Mouse (Mus musculus): ENCODE data around the gene Tns3. TPM values are rescaled to one million over a fixed set of nuclear protein-coding genes. Genes with fewer than 3 reads are reported as not detected.

Tns3 gene
- total RNA-seq, 2 experiments from 2014 or later: 19.5 to 21.4 TPM

DNA sequence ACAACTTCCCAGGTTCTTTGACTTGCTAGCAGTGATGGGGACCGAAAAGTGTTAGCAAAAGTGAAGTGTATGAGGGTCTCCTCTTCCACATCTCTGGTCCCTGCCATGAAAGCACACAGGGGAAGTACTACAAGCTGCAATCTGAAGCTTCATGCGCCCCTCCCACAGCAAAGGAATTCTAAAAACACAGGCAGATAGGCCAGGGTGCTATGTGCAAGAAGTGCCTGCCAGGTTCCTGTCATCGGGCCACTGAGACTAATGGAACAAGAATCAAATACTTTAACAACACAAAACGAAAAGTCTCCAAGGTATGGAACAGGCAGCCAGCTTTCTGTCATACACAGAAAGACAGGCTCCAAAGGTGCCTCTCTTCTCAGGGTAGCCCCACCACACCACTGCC, 177.8 kb downstream of the Tns3 start:
- intact Hi-C loops (cut with DNase I): no loop called here

DNA sequence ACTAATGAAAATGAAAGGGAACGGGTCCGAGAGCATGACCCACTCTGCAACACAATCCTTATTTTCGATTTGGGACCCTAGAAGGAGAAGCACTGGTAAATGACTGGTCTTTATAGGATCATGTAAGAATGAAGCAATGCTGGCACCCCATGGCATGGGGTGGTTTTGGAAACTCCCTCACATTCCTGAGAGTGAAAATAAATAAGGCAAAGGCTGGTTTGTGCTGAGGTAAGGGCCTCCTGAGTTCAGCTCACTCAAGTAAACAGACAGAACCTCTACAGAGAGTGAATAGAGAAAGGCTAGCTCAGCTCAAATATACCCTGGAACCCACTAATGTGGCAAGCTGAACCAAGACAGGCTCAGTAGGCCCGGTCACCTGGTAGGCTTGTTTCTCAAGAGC, 179.8 kb downstream of the Tns3 start:
- intact Hi-C loops (cut with DNase I): no loop called here

More for the DNA sequence above, 177.8 kb downstream of the Tns3 start:
- DNase-seq: no peak

DNA sequence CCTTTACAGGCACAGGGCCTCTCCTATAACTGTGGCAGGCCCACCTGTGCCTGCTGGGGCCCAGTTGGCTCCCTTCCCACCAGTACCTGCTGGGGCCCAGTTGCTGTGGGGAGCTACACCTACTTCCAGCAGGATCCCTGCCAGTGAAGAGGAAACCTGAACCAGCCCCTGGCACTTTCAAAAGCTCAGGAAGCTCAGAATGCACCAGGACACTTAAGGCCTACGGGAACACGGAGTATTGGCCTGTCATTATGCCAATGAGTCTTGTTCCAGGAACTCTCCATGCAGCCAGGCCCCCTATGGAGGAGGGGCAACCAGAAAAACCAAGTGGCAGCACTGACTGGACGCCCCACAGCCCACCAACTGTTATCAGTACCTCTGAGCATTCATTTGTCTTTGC, 181.6 kb downstream of the Tns3 start:
- intact Hi-C loops (cut with DNase I): no loop called here
- no peak for DNase-seq

More for the DNA sequence above, 179.8 kb downstream of the Tns3 start:
- DNase-seq: no peak

DNA sequence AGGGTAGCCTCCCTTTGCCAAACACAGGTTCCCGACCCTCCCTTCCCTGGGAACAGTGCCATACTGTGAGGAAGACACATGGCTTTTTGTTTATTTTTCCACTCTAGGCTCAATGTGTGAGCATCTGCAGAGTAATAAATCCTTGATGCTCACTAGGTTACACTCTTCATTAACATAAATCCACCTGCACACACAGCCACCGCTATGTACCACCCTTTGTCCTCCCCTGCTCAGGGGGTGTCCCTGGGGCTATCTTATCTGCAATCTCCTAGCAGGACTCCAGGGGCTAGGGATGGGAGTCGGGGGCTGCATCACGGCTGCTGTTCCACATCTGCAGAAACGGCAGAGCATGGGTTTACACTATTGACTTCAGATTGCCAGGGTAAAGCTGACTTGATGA, 182.4 kb downstream of the Tns3 start:
- intact Hi-C loops (cut with DNase I): no loop called here
- DNase-seq: no peak

DNA sequence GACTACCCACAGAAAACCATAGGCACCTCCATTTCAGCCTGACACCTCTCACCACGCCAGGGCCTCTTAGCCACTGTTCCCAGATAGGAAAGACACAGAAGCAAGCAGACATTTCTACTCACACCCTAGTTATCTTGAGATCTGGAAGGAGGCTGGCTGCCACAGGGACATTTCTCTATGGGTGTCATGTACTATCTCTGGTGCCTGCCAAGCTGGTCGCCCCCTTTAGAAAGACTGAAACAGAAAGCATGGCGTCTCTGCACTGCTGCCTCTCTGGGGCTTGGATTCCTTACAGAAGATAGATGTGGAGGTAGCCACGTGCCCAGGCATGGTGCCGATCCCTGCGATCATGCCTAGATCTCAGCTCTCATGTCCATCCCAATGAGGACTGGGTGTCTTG, 182.8 kb downstream of the Tns3 start:
- intact Hi-C loops (cut with DNase I): no loop called here
- DNase-seq: no peak

DNA sequence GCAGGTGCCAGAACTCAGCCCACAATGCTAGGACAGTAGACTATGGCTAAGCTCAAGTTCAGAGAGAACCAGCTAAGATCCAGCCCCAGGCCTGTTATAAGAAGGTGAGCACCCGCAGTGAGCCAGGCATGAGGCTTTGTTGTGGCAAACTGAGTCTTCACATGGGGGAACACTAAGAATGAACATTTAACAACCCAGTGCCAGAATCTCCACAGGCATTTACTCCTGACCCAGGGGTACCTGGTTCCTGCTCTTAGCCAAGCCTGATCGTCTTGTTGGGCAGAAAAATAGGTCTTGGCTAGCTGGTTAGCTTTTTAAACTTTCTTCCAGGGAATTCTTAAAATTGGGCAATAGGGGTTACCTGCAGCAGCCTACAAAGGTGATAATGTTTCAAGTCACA, 184.5 kb downstream of the Tns3 start:
- intact Hi-C loops (cut with DNase I): no loop called here
- no peak for DNase-seq

DNA sequence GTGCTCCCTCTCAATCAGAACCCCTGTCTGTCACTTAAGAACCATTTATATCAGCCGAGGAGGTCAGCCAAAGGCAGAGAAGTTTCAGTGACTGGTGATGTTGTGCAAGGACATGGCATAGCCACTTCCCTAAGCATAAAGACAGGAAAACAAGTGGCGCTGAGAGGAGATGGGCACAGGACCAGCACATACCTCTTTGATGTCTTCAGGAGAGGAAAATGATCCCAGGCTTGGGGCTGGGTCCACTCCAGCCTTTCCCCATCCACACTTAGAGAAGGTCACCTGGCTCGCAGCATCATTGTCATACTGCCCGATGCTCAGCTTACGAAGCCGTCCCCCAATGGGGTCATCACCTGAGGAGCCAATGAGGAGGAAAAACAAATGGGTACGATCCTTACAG, 185.0 kb downstream of the Tns3 start:
- DNase-seq: no peak
- intact Hi-C loops (cut with DNase I): no loop called here

DNA sequence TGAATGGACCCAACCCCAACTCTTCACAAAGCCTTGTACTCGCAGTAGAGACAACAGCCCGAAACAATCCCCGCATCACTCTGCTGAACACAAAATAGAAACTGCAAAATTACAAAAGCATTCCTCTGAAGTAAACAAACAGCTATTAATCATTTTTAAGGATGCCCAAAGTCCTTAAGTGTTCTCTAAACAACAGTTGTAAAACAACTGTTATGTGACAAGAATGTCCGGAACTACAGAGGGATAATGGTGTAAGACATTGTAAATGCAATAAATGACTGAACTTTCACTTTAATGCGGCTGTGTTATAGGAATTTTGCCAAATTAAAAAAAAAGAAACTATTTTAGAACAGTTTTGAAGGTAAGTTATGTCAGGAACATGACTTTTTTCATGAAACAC, 190.7 kb downstream of the Tns3 start:
- intact Hi-C loops (cut with DNase I): no loop called here
- no peak for DNase-seq

DNA sequence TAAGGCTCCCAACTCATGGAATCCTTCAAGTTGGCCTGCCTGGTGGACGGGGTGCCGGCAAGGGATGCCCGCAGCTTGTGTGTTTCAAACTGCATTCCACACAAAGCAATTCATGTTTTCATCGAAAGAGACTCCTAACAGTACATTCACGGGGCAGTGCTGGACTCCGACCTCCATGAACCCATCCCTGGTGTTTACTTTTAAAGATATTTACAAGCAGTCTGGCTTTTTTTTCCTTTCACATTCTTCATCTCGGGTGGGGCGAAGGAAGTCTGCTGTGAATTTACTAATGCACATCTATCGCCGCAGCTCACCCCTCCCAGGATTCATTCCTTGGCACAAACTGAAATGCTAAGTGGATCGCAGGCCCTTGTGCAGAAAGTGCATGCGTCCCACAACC, 191.9 kb downstream of the Tns3 start:
- DNase-seq: no peak
- intact Hi-C loops (cut with DNase I): no loop called here

DNA sequence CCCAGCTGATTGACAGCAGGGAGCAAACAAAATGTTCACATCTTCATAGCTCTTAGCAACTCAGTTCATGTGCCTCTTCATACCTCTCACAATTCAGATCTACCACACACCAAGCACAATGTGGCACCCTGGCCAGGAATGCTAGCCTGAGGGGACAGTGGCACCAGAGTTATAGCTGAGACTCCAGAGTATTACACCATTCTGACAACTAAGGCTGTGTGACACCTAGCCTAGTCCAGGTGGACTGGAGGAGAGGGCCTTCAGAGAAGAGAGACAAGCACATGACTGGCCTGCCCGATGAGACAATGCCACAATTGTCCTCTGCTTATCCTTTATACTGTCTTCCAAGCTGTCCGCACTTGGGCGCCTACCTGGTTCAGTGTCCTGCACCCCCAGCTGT, 192.8 kb downstream of the Tns3 start:
- intact Hi-C loops (cut with DNase I): no loop called here
- DNase-seq: no peak

DNA sequence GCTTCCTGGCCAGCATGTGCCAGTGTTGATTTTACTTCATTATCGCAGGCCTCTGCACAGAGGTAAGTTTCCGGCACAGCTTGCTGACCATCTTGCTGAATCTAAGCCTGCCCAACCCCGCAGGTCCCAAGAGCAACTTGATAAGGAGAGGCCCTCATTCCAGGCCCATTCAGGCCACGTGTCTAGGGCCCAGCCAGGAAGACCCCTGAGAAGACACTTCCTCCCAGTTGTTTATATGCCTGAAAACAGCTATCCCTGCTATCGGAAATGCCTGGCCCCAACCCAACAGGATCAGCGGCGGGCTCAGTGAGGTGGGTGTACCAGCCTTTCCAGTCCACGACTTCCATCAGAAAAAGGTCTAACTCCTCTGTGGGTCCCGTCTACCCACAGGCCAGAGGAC, 194.8 kb downstream of the Tns3 start:
- DNase-seq: no peak
- intact Hi-C loops (cut with DNase I): no loop called here

DNA sequence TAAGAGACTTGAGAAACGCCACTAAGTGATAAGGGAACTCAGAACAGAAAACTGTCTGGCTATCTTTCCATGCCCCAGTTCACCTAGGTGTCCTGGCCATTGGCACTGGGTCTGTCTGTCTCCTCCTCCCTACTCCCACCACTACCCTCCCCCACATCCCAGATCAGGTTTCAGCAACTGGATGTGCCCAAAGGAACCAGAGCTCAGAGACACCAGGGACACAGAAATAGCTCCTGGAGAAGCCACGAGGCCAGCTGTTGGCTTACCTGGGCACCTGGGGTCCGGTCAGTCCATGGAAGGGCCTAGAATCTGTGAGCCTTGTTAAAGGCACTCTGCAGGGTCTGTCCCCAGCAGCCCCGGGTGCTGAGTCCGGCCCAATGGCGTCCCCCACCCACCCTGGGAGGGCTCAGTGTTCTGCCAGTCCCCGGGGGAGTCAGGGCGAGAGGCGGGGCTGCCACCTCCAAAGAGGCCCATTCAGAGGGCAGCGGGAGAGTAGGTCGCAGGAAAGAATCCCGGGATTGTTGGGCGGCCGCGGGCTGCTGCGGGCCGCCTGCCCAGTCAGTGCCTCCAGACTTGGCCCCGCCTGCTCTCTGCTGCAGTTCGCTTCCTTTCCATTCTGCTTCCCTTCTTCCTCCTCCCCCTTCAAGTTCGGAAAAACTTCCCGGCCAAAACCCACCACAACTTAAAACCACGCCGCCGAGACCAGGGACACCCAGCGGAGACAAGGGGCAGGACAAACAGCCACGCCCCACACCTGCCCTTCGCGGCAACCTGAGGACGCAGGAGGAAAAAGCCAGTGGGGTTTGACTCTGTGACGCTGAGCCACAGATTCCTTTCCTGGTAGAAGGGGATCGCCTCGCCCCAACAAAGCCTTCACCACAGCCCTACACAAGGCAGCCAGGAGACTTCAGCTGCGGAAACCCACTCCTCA, 195.9 kb downstream of the Tns3 start:
- peak; percentile 73 for DNase-seq
- intact Hi-C loops (cut with DNase I): no loop called here

DNA sequence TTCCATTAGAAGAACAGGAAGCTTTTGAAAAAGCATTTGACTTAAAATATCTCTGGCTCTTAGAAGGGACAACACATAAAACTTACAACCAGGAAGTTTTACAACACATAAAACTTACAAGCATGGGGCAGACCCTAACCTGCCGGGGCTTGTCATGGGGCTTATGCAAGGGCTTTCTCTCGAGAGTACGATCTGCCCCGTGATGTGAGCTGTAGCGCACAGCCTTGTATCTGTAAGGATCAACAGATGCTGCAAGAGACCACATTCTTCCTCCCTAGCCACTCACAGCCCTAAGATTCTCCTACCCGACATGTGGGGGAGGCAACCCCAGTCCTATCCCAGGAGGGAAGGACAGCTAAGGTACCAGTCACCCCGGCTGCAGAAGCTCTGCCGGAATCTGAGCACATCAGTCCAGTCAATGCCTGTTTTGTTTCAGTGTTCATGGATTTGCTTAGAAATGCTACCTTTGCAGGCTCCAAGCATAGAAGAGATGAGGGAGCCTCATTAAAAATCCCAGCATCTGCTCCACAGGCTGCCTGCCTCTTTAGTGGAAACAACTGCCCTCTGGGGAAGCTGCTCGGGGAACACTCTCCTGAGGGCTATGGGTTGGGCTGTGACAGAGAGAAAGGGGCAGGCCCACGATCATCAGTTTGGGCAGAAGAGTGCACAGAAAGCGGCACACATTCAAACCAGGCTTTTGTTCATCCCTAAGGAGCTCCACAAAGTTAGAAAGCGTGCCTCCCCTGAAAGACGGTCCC, 196.8 kb downstream of the Tns3 start:
- intact Hi-C loops (cut with DNase I): no loop called here
- no peak for DNase-seq

DNA sequence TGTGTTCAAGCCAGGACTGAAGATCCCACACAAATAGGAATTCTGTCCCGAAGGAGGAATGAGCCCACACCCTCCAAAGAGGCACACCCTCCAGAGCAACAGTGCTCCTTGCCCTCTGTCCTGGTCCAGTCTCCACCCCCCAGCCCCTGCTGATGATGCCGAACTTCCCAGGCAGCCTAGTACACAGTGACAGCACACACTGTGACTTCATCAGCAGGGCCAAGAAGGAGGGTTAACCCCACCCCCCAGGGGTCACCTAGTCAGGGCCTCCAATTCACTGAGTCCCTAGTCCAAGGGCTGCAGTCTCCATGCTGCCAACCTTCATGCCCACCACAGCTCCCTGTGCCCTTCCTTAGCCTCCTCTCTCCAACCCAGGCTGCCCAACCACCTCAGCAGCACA, 200.5 kb downstream of the Tns3 start:
- intact Hi-C loops (cut with DNase I): no loop called here
- DNase-seq: no peak

DNA sequence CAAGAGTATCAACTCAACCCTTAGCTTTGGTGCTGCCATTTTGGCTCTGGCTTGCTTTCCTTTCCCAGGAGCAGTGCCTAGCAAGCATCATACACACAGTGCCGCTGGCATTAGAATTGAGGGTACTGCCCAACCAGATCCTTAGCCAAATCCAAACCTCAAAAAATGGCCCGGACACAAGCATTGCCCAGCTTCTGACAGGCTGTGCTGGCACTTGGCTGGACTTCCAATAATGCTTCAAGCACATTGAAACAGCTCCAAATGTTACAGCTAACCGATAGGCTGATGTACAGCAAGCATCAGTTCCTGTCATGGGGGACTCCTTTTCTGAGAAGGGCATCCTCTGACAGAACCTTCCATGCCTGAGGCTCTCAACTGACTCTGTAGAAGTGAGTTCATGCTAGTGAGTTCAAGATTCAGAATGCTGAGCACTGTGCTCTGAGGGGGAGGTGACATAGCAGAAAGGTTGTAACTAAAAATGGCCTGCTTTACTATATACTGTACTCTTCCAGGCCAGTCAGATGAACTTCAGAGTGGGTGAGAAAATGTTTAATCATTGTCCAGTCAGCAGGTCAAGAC, 201.4 kb downstream of the Tns3 start:
- intact Hi-C loops (cut with DNase I): no loop called here
- no peak for DNase-seq

DNA sequence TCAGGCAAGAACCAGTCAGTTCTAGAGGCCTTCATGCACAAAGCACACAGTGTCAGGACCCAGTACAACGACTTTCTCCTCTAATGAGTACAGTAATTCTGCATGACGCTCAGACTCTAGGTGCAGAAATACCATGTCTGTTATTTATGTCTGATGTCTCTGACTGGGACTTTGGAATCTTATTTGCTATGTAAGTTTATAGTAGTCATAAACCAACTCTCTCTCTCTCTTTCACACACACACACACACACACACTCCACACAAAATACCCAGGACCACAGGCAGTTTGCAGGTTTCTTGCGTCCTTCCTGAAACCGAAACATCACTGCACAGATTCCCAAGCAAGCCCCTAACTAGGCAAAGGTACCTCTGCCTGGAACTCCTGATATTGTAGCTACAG, 203.5 kb downstream of the Tns3 start:
- intact Hi-C loops (cut with DNase I): no loop called here
- no peak for DNase-seq

DNA sequence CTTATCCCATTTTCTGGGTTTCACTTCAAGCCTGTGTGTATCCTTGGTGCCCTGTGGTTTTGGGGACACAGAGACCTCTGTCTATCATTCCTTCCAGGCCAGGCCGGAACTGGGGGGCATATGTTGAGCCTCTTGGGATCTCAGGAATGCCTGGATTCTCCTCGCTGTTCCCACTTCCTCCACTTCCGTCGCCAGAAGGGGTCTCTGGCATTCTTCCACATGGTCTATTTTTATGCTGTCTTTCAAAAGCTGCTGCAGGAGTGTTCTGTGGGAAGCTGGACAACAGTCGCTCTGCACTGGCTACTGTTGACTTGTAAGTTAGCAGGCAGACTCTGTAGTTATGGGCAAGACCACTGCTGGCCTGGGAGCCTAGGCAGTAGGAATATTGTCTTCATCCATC, 206.4 kb downstream of the Tns3 start:
- intact Hi-C loops (cut with DNase I): loop anchor here (5.0 kb wide), 1 partner anchor 59 kb away; no protein-coding TSS in a partner anchor
- peak; percentile 49 for DNase-seq

DNA sequence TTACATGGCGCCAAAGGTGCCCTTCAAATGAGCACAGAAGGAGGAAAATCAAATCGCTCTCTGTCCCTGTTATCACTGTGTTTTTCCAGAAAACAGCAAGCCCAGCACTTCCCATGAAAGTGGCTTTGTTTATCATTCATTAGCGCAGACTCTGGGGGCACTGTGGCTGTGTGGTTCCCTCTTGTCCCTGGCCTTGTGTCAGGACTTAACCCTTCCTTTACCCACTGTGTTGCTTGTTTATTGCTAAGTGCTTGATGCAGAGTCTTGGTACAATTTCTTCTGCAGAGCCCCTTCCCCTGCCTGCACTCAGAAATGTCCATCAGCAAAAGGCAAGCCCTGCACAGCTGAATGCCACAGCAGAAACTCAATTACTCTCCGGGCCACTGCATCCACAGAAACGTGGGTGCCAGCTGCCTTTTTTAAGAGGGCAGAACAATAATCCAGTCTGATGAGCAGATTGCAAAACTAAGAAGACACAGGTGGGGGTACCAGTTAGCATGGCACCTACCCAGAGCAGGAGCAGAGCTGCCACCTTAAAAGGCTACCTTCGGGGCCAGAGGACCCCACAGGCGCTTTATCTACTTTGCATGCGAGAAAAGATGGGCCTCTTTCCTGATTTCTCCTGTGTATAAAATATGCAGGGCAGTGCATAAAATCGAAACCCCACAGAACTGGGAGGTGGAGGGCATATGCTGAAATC, 207.6 kb downstream of the Tns3 start:
- DNase-seq: no peak
- intact Hi-C loops (cut with DNase I): loop anchor here (5.0 kb wide), 1 partner anchor 61 kb away; no protein-coding TSS in a partner anchor

DNA sequence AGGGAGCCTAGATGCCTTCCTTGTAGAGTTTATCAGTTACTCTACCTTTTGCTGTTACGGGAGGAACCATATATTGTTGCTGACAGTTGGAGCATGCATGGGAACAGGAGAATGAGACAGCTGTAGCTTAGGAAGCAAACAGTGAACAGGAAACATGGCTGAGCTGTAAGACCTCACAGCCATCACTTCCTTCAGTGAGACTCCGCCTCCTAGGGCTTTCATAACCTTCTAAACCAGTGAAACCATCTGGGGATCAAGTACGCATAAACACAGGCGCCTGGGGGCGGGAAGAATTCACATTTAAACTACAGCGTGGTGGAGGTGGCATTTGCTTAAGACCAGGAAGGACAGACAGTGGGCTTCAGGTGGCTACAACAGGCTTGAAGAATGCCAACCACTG, 208.7 kb downstream of the Tns3 start:
- intact Hi-C loops (cut with DNase I): loop anchor here (5.0 kb wide), 1 partner anchor 62 kb away; no protein-coding TSS in a partner anchor
- no peak for DNase-seq

DNA sequence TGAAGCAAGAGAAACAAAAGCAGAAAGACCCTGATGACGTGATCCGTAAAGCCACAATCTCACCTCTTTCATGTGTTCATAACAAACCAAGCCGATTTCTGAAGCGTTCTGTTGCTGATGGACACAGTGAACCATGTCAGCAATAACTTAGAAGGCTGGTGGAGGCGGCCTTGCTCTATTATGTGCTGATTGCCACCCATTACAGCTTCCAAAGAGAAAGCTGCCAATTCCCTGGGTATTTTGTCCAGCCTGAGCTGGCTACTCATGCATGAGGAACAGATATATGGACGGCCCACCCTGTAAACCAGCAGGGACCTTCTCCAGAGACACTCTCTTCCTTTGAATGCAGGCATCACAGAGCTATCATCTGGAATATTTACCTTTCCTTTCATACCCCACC, 211.1 kb downstream of the Tns3 start:
- no peak for DNase-seq
- intact Hi-C loops (cut with DNase I): no loop called here

Measured in left cerebral cortex, postnatal 4 days (tissue).